Mouse (Mus musculus) splenic B cell, adult 2 months (primary cell): ENCODE measurements around the gene Ccne1.

Source experiments
- DNase-seq: peaks from one replicate; pipeline ENCODE4 v3.0.0-alpha.2; 2011; ENCODE audit warnings: low read depth, low spot score
- H3K27me3 ChIP-seq: 2 replicates; pipeline ENCODE4 v1.6.1; 2012; ENCODE audit warnings: mild to moderate bottlenecking, low read length, moderate library complexity, mixed read lengths; ENCODE audit not compliant: control insufficient read depth, poor library complexity, insufficient read depth, severe bottlenecking
- H3K36me3 ChIP-seq: 2 replicates; pipeline ENCODE4 v1.6.1; 2012; ENCODE audit warnings: mild to moderate bottlenecking, low read length, moderate library complexity, mixed read lengths; ENCODE audit not compliant: control insufficient read depth, poor library complexity, insufficient read depth, severe bottlenecking

Gene Ccne1

GRCm38 (mm10) chr7:38082971-38083370 is 24.4 kb downstream of the Ccne1 start:
- no peaks in the 10 kb centered on the region for H3K36me3 ChIP-seq
- no peak for DNase-seq
- H3K27me3 ChIP-seq = no peaks in the 10 kb centered on the region

- DNase-seq = no peak
- Histone ChIP-seq H3K36me3 (no peaks in the 10 kb centered on the region), H3K27me3 (no peaks in the 10 kb centered on the region)
Measured at GRCm38 (mm10) chr7:38077189-38077588, 30.1 kb downstream of the Ccne1 start.

GRCm38 (mm10) chr7:38075487-38075886 is 31.8 kb downstream of the Ccne1 start:
- Histone ChIP-seq H3K36me3 (no peaks in the 10 kb centered on the region), H3K27me3 (no peaks in the 10 kb centered on the region)
- no peak for DNase-seq

- no peak for DNase-seq
- no peaks in the 10 kb centered on the region for H3K36me3 ChIP-seq
- H3K27me3 ChIP-seq = no peaks in the 10 kb centered on the region
Measured at GRCm38 (mm10) chr7:38074920-38075319, 32.4 kb downstream of the Ccne1 start.

GRCm38 (mm10) chr7:38074514-38074913 is 32.8 kb downstream of the Ccne1 start:
- no peak for DNase-seq
- no peaks in the 10 kb centered on the region for H3K36me3 ChIP-seq
- no peaks in the 10 kb centered on the region for H3K27me3 ChIP-seq

- no peaks in the 10 kb centered on the region for H3K36me3 ChIP-seq
- H3K27me3 ChIP-seq = no peaks in the 10 kb centered on the region
- peak; percentile 65 for DNase-seq
Measured at GRCm38 (mm10) chr7:38073782-38074181, 33.6 kb downstream of the Ccne1 start.

GRCm38 (mm10) chr7:38071065-38071464 is 36.3 kb downstream of the Ccne1 start:
- Histone ChIP-seq H3K27me3 (no peaks in the 10 kb centered on the region), H3K36me3 (no peaks in the 10 kb centered on the region)
- DNase-seq = no peak

- no peak for DNase-seq
- no peaks in the 10 kb centered on the region for H3K27me3 ChIP-seq
- no peaks in the 10 kb centered on the region for H3K36me3 ChIP-seq
Measured at GRCm38 (mm10) chr7:38070663-38071062, 36.7 kb downstream of the Ccne1 start.

- H3K27me3 ChIP-seq = no peaks in the 10 kb centered on the region
- no peak for DNase-seq
- no peaks in the 10 kb centered on the region for H3K36me3 ChIP-seq
Measured at GRCm38 (mm10) chr7:38064431-38064830, 42.9 kb downstream of the Ccne1 start.

GRCm38 (mm10) chr7:38061060-38061970 is 46.0 kb downstream of the Ccne1 start:
- H3K27me3 ChIP-seq = no peaks in the 10 kb centered on the region
- peak; percentile 90 for DNase-seq
- H3K36me3 ChIP-seq = no peaks in the 10 kb centered on the region

- no peak for DNase-seq
- Histone ChIP-seq H3K27me3 (no peaks in the 10 kb centered on the region), H3K36me3 (no peaks in the 10 kb centered on the region)
Measured at GRCm38 (mm10) chr7:38059636-38060330, 47.6 kb downstream of the Ccne1 start.

GRCm38 (mm10) chr7:38059096-38059495 is 48.2 kb downstream of the Ccne1 start:
- H3K27me3 ChIP-seq = no peaks in the 10 kb centered on the region
- no peak for DNase-seq
- H3K36me3 ChIP-seq = no peaks in the 10 kb centered on the region

- DNase-seq = no peak
- H3K36me3 ChIP-seq = no peaks in the 10 kb centered on the region
- no peaks in the 10 kb centered on the region for H3K27me3 ChIP-seq
Measured at GRCm38 (mm10) chr7:38055996-38056395, 51.3 kb downstream of the Ccne1 start.

GRCm38 (mm10) chr7:38054246-38054645 is 53.1 kb downstream of the Ccne1 start:
- Histone ChIP-seq H3K36me3 (no peaks in the 10 kb centered on the region), H3K27me3 (no peaks in the 10 kb centered on the region)
- no peak for DNase-seq
